Mouse (Mus musculus) monocyte, adult 5-6 weeks (primary cell): ENCODE results near the gene Agl. TPM values are rescaled to one million over a fixed set of nuclear protein-coding genes. Genes with fewer than 3 reads are reported as not detected.
"Not testable (repeated sequence)": the region's sequence is repeated elsewhere in the genome, so short reads cannot be mapped to it uniquely, and the experiment has no call there.

Experiments
- ATAC-seq: fragments of 153-309, 156-312 bp; replicated peaks from 2 replicates; pipeline ENCODE4 v1.8.0; 2017; ENCODE audit warnings: mild to moderate bottlenecking; ENCODE audit not compliant: low TSS enrichment, insufficient number of reproducible peaks, severe bottlenecking, poor library complexity, low FRiP score
- total RNA-seq: library from RNA; stranded (forward); fragments of 200-1000, 200-491, 200-594 nt; gene quantifications from 3 replicates; pipeline ENCODE4 v1.2.3, GENCODE M21; 2017

Agl gene
- total RNA-seq, 1 experiment from 2014 or later: 14.7 TPM

GRCm38 (mm10) chr3:116773836-116774235 is 34.1 kb downstream of the Agl start:
- ATAC-seq: no peak

GRCm38 (mm10) chr3:116771597-116771996 is 36.4 kb downstream of the Agl start:
- ATAC-seq: no peak

DNA sequence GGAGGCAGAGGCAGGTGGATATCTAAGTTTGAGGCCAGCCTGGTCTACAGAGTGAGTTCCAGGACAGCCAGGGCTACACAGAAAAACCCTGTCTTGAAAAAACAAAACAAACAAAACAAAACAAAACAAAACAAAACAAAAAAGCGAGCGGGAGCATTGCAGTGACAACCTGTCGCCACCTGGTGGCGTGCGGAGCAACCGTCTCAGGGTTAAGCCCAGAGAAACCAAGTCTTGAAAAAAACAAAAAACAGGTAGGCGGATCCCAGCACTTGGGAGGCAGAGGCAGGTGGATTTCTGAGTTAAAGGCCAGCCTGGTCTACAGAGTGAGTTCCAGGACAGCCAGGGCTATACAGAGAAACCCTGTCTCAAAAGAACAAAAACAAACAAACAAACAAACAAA is 41.0 kb downstream of the Agl start:
- ATAC-seq: not testable (repeated sequence)

- ATAC-seq: no peak
These were observed 55.1 kb downstream of the Agl start for GRCm38 (mm10) chr3:116752818-116753217.

- peak; percentile 87 for ATAC-seq
These were observed 56.6 kb downstream of the Agl start for GRCm38 (mm10) chr3:116751191-116751860.

DNA sequence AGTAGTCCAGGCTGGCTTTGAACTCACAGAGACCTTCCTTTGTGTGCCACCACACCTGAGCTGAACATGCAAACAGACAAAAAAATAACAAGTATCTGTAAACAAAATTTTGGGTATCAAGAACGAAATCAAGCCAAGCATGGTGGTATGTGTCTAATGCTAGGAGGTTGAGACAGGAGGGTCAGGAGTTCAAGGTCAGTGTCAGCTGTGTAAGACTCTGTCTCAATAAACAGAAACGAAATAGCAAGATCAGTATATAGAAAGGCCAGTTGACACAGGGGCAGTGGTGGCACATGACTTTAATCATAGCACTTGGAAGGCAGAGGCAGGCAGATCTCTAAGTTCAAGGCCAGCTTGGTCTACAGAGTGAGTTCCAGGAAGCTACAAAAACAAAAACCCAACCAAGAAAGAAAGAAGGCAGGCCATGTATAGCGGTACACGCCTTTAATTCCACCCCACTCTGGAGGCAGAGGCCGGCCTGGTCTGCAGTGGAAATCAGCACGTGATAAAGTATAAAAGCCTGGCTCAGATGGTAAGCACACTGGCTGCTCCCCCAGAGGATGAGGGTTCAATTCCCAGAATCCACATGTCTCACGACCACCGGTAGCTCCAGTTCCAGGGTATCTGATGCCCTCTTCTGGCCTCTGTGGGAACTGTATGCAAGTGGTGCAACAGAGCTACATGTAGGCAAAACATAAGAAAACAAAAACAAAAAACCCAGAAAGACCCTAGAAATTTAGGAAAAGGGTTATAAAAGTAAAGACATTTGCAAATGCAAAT is 59.4 kb downstream of the Agl start:
- no peak for ATAC-seq

GRCm38 (mm10) chr3:116747648-116748047 is 60.3 kb downstream of the Agl start:
- ATAC-seq: not testable (repeated sequence)

- no peak for ATAC-seq
These were observed 67.0 kb downstream of the Agl start for GRCm38 (mm10) chr3:116740963-116741362.

GRCm38 (mm10) chr3:116740106-116740505 is 67.9 kb downstream of the Agl start:
- ATAC-seq: no peak

DNA sequence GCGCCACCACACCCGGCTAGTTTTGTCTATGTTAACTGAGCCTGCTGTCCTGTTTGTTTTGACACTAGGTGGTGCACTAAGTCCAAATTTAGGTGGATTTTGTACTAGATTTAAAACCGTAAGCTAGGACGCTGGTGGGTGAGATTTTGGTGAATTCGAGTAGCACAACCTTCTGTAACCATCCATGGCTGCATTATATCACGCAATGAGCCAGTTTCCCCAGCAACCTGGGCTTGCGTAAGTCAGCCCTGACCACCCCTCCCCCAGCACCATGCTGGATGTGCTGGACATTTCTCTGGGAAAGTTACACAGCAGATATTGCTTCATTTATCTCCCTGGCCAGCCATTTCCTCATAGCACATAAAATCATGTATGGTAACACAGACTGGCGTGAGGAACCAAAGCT is 70.6 kb downstream of the Agl start:
- 0 out of 2 replicates have a peak, but pooled peaks have one; percentile 53 for ATAC-seq

GRCm38 (mm10) chr3:116729483-116730174 is 78.3 kb downstream of the Agl start:
- ATAC-seq: no peak

- no peak for ATAC-seq
These were observed 81.2 kb downstream of the Agl start for GRCm38 (mm10) chr3:116726807-116727206.

GRCm38 (mm10) chr3:116723496-116724481 is 84.2 kb downstream of the Agl start:
- ATAC-seq: no peak

- ATAC-seq: no peak
These were observed 85.0 kb downstream of the Agl start for GRCm38 (mm10) chr3:116722980-116723379.

DNA sequence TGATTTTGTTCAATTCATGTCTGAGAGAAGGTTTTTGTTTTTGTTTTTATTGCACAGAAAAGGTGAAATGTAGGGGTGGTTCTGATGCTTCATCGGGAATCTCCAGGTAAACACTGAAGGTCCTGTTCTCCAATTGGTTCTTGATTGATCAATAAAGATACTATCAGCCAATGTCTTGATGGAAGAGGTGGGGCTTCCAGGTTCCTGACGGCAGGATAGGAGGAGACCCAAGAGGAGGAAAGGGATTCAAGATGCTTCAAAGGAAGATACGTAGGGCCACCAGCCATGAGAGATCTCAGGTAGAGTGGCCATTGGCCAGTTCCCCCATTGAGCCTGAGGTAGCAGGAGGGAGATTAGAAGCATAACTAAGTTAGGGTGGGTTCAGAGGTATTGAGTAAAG is 89.0 kb downstream of the Agl start:
- ATAC-seq: no peak

GRCm38 (mm10) chr3:116713031-116713430 is 94.9 kb downstream of the Agl start:
- ATAC-seq: no peak

- no peak for ATAC-seq
These were observed 95.5 kb downstream of the Agl start, which contains the start of gene Slc35a3 for GRCm38 (mm10) chr3:116712436-116712881. TSS of gene Slc35a3 (minus strand) at chr3:116712831.
